Mouse (Mus musculus) heart, embryonic 14.5 days (tissue): Measurements from ENCODE around the gene Ccl6. TPM values are rescaled to one million over a fixed set of nuclear protein-coding genes. Genes with fewer than 3 reads are reported as not detected.

ENCODE experiments used
- ATAC-seq: fragments of 200-750 bp; cut with Nextera tagmentation; 2 replicates; pipeline ENCODE4 v1.8.0; 2017; ENCODE audit warnings: low read depth, moderate TSS enrichment; ENCODE audit not compliant: insufficient number of reproducible peaks, insufficient read depth, low FRiP score
- H3K27ac ChIP-seq, 2 experiments: fragments of 200-500 bp in 1 of 2; fragments of 300-500 bp in 1 of 2; sonication (generic) in 1 of 2; replicated peaks in 1 of 2; 2 replicates each; pipeline ENCODE4 v1.5.1; 2012 to 2014; ENCODE audit warnings: low read depth in 2 of 2, low read length in 2 of 2, control low read depth in 1 of 2, mild to moderate bottlenecking in 1 of 2, mixed read lengths in 1 of 2; ENCODE audit not compliant: control insufficient read depth in 1 of 2, insufficient read depth in 1 of 2
- H3K27me3 ChIP-seq: fragments of 300-500 bp; sonication (generic); 2 replicates; pipeline ENCODE4 v1.6.1; 2014; ENCODE audit warnings: mild to moderate bottlenecking, low read length, control low read depth; ENCODE audit not compliant: control insufficient read depth, insufficient read depth
- H3K36me3 ChIP-seq: fragments of 300-500 bp; sonication (generic); 2 replicates; pipeline ENCODE4 v1.6.1; 2014; ENCODE audit warnings: mild to moderate bottlenecking, control low read depth, low read length, mixed read lengths; ENCODE audit not compliant: control insufficient read depth, insufficient read depth
- H3K4me1 ChIP-seq, 2 experiments: fragments of 200-500 bp in 1 of 2; fragments of 300-500 bp in 1 of 2; sonication (generic) in 1 of 2; 2 replicates each; pipeline ENCODE4 v1.6.1; 2012 to 2014; ENCODE audit warnings: low read length in 2 of 2, control low read depth in 1 of 2, mixed read lengths in 1 of 2; ENCODE audit not compliant: control insufficient read depth in 2 of 2, insufficient read depth in 2 of 2
- H3K4me2 ChIP-seq: fragments of 300-500 bp; sonication (generic); 2 replicates; pipeline ENCODE4 v1.6.1; 2014; ENCODE audit warnings: mild to moderate bottlenecking, low read length
- H3K4me3 ChIP-seq, 2 experiments: fragments of 200-500 bp in 1 of 2; fragments of 300-500 bp in 1 of 2; sonication (generic) in 1 of 2; 2 replicates each; pipeline ENCODE4 v1.5.1; 2012 to 2014; ENCODE audit warnings: low read length in 2 of 2, mild to moderate bottlenecking in 2 of 2, control low read depth in 1 of 2, low read depth in 1 of 2, moderate library complexity in 1 of 2; ENCODE audit not compliant: control insufficient read depth in 1 of 2, insufficient read depth in 1 of 2
- H3K9ac ChIP-seq: fragments of 300-500 bp; sonication (generic); 2 replicates; pipeline ENCODE4 v1.6.1; 2014; ENCODE audit warnings: mild to moderate bottlenecking, low read length
- H3K9me3 ChIP-seq: fragments of 300-500 bp; sonication (generic); 2 replicates; pipeline ENCODE4 v1.6.1; 2016; ENCODE audit warnings: low read length, control low read depth; ENCODE audit not compliant: control insufficient read depth
- WGBS: fragments of 180-500 bp; shearing (Covaris S2); extraction: QIAGEN DNeasy Blood & Tissue Kit; methylation state at CpG from one replicate; pipeline ENCODE4 v1.1.7; 2014; 5-methylcytosine and 5-hydroxymethylcytosine counted together
- polyA plus RNA-seq: library from polyadenylated mRNA; unstranded; fragments of >200 nt; fragmentation: Nextera tagmentation; extraction: Ambion mirVana; gene quantifications from 2 replicates; pipeline ENCODE4 v1.2.1, GENCODE M21; 2014

Gene Ccl6
- polyA plus RNA-seq, 1 experiment from 2014 or later: 5.2 TPM

GRCm38 (mm10) chr11:83632744-83633143, 39.9 kb upstream of the Ccl6 start:
- WGBS: 64% methylated on average over 4 of the region's 4 CpGs
- Histone ChIP-seq H3K4me2 (no peak overlapping the region), H3K4me1 (peaks cover 5 to 12% of the 10 kb centered on the region in 2 experiments; a peak in 3 of 4 replicates)

GRCm38 (mm10) chr11:83631065-83631464, 38.2 kb upstream of the Ccl6 start:
- no peaks in the 10 kb centered on the region for H3K27me3 ChIP-seq
- H3K4me2 ChIP-seq: no peak overlapping the region
- H3K36me3 ChIP-seq: no peaks in the 10 kb centered on the region
- WGBS: 60% methylated on average over 2 of the region's 2 CpGs
- no peaks in the 10 kb centered on the region for H3K9me3 ChIP-seq
- no peak for ATAC-seq
- H3K4me1 ChIP-seq: peaks cover 3 to 12% of the 10 kb centered on the region in 2 experiments; a peak in 2 of 4 replicates
- H3K4me3 ChIP-seq: no peak overlapping the region
- H3K27ac ChIP-seq: no peak overlapping the region
- no peak overlapping the region for H3K9ac ChIP-seq

More at GRCm38 (mm10) chr11:83632744-83633143, 39.9 kb upstream of the Ccl6 start:
- no peaks in the 10 kb centered on the region for H3K27me3 ChIP-seq
- H3K9me3 ChIP-seq: no peaks in the 10 kb centered on the region
- no peak for ATAC-seq
- no peak overlapping the region for H3K27ac ChIP-seq
- no peak overlapping the region for H3K9ac ChIP-seq
- no peaks in the 10 kb centered on the region for H3K36me3 ChIP-seq
- no peak overlapping the region for H3K4me3 ChIP-seq

GRCm38 (mm10) chr11:83630630-83631029, 37.7 kb upstream of the Ccl6 start:
- Histone ChIP-seq H3K27ac (no peak overlapping the region), H3K9ac (no peak overlapping the region), H3K4me2 (no peak overlapping the region), H3K36me3 (no peaks in the 10 kb centered on the region), H3K4me3 (no peak overlapping the region), H3K9me3 (no peaks in the 10 kb centered on the region), H3K27me3 (no peaks in the 10 kb centered on the region), H3K4me1 (peaks cover 3 to 12% of the 10 kb centered on the region in 2 experiments; a peak in 2 of 4 replicates)
- WGBS: 93% methylated on average over 1 of the region's 1 CpGs
- ATAC-seq: no peak

GRCm38 (mm10) chr11:83628808-83629207, 35.9 kb upstream of the Ccl6 start:
- Histone ChIP-seq H3K4me2 (no peak overlapping the region), H3K27me3 (no peaks in the 10 kb centered on the region), H3K4me1 (peaks cover 2 to 7% of the 10 kb centered on the region in 2 experiments; a peak in 2 of 4 replicates), H3K9me3 (no peaks in the 10 kb centered on the region), H3K27ac (no peak overlapping the region), H3K36me3 (no peaks in the 10 kb centered on the region), H3K4me3 (no peak overlapping the region), H3K9ac (no peak overlapping the region)
- no peak for ATAC-seq
- WGBS: 78% methylated on average over 9 of the region's 9 CpGs

- H3K4me2 ChIP-seq: no peak overlapping the region
- H3K4me3 ChIP-seq: no peak overlapping the region
- H3K36me3 ChIP-seq: no peaks in the 10 kb centered on the region
- no peaks in the 10 kb centered on the region for H3K4me1 ChIP-seq
- no peaks in the 10 kb centered on the region for H3K27me3 ChIP-seq
- no peak overlapping the region for H3K9ac ChIP-seq
- ATAC-seq: no peak
- 79% methylated on average over 3 of the region's 3 CpGs for WGBS
- no peak overlapping the region for H3K27ac ChIP-seq
- no peaks in the 10 kb centered on the region for H3K9me3 ChIP-seq
Observed at GRCm38 (mm10) chr11:83623586-83623985, 30.7 kb upstream of the Ccl6 start.

GRCm38 (mm10) chr11:83619037-83619436, 26.1 kb upstream of the Ccl6 start:
- Histone ChIP-seq H3K4me2 (no peak overlapping the region), H3K36me3 (no peaks in the 10 kb centered on the region), H3K4me3 (no peak overlapping the region), H3K27ac (no peak overlapping the region), H3K27me3 (no peaks in the 10 kb centered on the region), H3K9me3 (no peaks in the 10 kb centered on the region), H3K4me1 (no peaks in the 10 kb centered on the region), H3K9ac (no peak overlapping the region)
- WGBS: 91% methylated on average over 1 of the region's 1 CpGs
- ATAC-seq: no peak

GRCm38 (mm10) chr11:83618238-83618637, 25.4 kb upstream of the Ccl6 start:
- ATAC-seq: no peak

GRCm38 (mm10) chr11:83616586-83616985, 23.7 kb upstream of the Ccl6 start:
- Histone ChIP-seq H3K27ac (no peak overlapping the region), H3K4me2 (no peak overlapping the region), H3K9ac (no peak overlapping the region), H3K36me3 (no peaks in the 10 kb centered on the region), H3K27me3 (no peaks in the 10 kb centered on the region), H3K4me3 (no peak overlapping the region), H3K4me1 (no peaks in the 10 kb centered on the region), H3K9me3 (no peaks in the 10 kb centered on the region)
- 79% methylated on average over 1 of the region's 1 CpGs for WGBS
- ATAC-seq: no peak

More at GRCm38 (mm10) chr11:83618238-83618637, 25.4 kb upstream of the Ccl6 start:
- 68% methylated on average over 5 of the region's 5 CpGs for WGBS
- Histone ChIP-seq H3K27me3 (no peaks in the 10 kb centered on the region), H3K27ac (no peak overlapping the region), H3K4me3 (no peak overlapping the region), H3K36me3 (no peaks in the 10 kb centered on the region), H3K4me1 (no peaks in the 10 kb centered on the region), H3K9me3 (no peaks in the 10 kb centered on the region), H3K9ac (no peak overlapping the region), H3K4me2 (no peak overlapping the region)
